Comparison of ENCODE assay signal across 27 mouse cellular contexts in genomic region chr2:147007265-147007664, GRCm38 (mm10).
"Had no signal": no experiment of that assay in that cellular context is flagged by ENCODE, and none has a peak within 500 bp of the region (broad histone marks: within the 10 kb centered on the region; RNA-seq: fewer than 3 reads in every experiment).

No protein-coding gene starts in this region.

- H3K36me3 ChIP-seq: liver, embryonic 12.5 days; liver, embryonic 13.5 days; liver, embryonic 15.5 days; lung, embryonic 15.5 days; midbrain, embryonic 12.5 days; midbrain, embryonic 13.5 days; midbrain, embryonic 15.5 days; neural tube, embryonic 12.5 days had no signal

- H3K4me3 ChIP-seq: limb, embryonic 10.5 days; limb, embryonic 12.5 days; limb, embryonic 13.5 days; limb, embryonic 15.5 days; liver, embryonic 12.5 days; liver, embryonic 13.5 days; liver, embryonic 15.5 days; lung, embryonic 15.5 days; megakaryocyte, embryonic 14.5 days; midbrain, embryonic 10.5 days; midbrain, embryonic 12.5 days; midbrain, embryonic 13.5 days; midbrain, embryonic 15.5 days; myocyte; neural tube, embryonic 12.5 days had no signal

- ATAC-seq: liver, embryonic 12.5 days; liver, postnatal 0 days; midbrain, embryonic 13.5 days; midbrain, embryonic 15.5 days; midbrain, embryonic 16.5 days had no signal

- H3K9ac ChIP-seq: limb, embryonic 12.5 days; limb, embryonic 13.5 days; limb, embryonic 15.5 days; liver, embryonic 12.5 days; liver, embryonic 13.5 days; liver, embryonic 14.5 days; liver, embryonic 15.5 days; liver, postnatal 0 days; lung, embryonic 14.5 days; lung, embryonic 15.5 days; midbrain, embryonic 12.5 days; midbrain, embryonic 13.5 days; midbrain, embryonic 15.5 days; neural tube, embryonic 12.5 days had no signal

- H3K27ac ChIP-seq: limb, embryonic 10.5 days; limb, embryonic 12.5 days; limb, embryonic 13.5 days; limb, embryonic 15.5 days; liver, embryonic 12.5 days; liver, embryonic 13.5 days; liver, embryonic 14.5 days; liver, embryonic 15.5 days; lung, embryonic 15.5 days; macrophage; midbrain, embryonic 10.5 days; midbrain, embryonic 12.5 days; midbrain, embryonic 13.5 days; midbrain, embryonic 15.5 days; neural tube, embryonic 12.5 days had no signal

- DNase-seq: left cerebral cortex, postnatal 4 days; liver; liver, embryonic 13.5 days; liver, postnatal 0 days; lung, adult 18-20 months; lung, adult 2 months; lung, embryonic 14.5 days; lung, postnatal 10 days; lung, postnatal 36 days; midbrain, embryonic 14.5 days had no signal

- H3K27me3 ChIP-seq: limb, embryonic 12.5 days; limb, embryonic 13.5 days; limb, embryonic 15.5 days; liver, embryonic 12.5 days; liver, embryonic 13.5 days; liver, embryonic 15.5 days; lung, embryonic 15.5 days; megakaryocyte, embryonic 14.5 days; midbrain, embryonic 12.5 days; midbrain, embryonic 13.5 days; midbrain, embryonic 15.5 days; neural tube, embryonic 12.5 days had no signal

- H3K9me3 ChIP-seq: limb, embryonic 10.5 days; limb, embryonic 12.5 days; limb, embryonic 13.5 days; limb, embryonic 15.5 days; liver, embryonic 12.5 days; liver, embryonic 13.5 days; liver, embryonic 15.5 days; lung, embryonic 15.5 days; megakaryocyte, embryonic 14.5 days; midbrain, embryonic 10.5 days; midbrain, embryonic 12.5 days; midbrain, embryonic 13.5 days; midbrain, embryonic 15.5 days; neural tube, embryonic 12.5 days had no signal
